Mouse (Mus musculus) right cerebral cortex, adult 18-20 months (tissue): ENCODE results near the gene Nmral1.
"Not testable (repeated sequence)": the region's sequence is repeated elsewhere in the genome, so short reads cannot be mapped to it uniquely, and the experiment has no call there.

Source experiments
- DNase-seq: peaks from one replicate; pipeline ENCODE4 v3.0.0; 2022; ENCODE audit warnings: mixed read lengths

Nmral1 gene

GRCm38 (mm10) chr16:4718753-4719518 is at the start of gene Nmral1:
Gene Nmral1, minus strand, starts transcription at chr16:4719356.
- peak; percentile 56 for DNase-seq

- no peak for DNase-seq
These were observed 49.6 kb upstream of the Nmral1 start for GRCm38 (mm10) chr16:4768719-4769118.

GRCm38 (mm10) chr16:4767012-4767790 is 48.0 kb upstream of the Nmral1 start:
- no peak for DNase-seq

GRCm38 (mm10) chr16:4765852-4766251 is 46.7 kb upstream of the Nmral1 start:
- DNase-seq, result no peak

DNA sequence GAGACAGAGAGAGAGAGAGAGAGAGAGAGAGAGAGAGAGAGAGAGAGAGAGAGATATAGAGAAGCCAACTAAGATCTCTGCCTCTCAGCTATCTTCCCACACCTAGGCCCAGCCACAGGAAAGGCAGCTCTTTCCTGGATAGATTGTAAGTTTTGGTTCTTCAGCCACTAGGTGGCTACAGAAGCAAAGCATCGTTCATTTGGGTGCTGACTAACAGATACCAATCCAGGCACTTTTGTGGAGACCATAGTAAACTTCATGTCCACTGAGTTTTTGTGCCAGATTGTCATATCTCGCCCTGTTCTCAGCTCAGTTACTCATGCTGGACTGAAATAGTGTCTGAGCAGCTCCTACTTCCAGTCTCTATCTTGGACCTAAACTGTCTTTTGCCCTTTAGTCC is 44.1 kb upstream of the Nmral1 start:
- DNase-seq, result peak; percentile 62

DNA sequence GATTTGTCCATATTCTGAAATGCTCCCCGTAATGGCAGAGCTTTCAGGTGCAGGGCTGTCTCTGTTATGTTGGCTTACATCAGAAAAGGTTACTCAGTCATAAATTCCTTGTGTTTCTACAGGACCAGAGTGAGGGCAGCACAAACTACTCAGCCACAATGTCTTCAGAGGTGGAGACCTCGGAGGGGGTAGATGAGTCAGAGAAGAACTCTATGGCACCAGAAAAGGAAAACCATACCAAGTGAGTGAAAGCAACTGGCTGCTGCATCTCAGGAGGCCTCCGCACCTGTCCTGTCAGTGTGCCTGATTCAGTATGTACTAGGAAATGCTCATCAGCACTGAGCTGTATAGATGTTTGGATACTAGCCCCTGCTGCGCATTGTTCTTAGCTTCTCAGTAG is 43.3 kb upstream of the Nmral1 start:
- DNase-seq, result no peak

DNA sequence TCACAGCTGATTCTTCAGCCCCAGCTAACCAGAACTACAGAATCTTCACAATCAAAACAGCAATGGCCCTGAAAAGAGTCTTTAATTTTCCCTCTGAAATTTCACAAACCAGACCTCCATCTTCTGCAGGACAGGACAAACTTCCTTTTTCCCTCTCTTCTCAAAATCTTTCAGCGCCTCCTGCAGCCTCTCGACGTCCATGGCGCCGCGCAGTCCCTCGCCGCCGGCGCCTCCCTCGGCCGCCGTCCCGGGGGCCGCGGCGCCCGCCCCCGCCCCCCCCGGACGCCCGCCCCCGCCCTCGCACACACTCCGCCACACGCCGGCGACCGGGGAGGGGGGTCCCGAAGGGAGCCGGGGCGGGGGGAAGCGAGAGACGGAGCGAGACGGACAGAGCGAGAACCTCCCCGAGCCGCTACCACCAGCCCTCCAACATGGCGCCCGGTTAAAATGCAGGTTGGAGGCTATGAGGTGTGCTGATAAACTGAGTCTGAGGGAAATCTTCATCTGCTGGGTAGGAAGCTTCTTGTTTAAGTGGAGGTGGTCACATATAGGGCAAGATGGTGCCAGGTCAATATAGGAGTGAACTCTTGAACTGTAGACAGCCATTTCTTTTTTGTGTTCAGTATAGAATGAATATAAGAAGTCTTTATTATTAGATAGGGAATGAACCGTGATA is 37.6 kb upstream of the Nmral1 start:
- DNase-seq, result not testable (repeated sequence)

GRCm38 (mm10) chr16:4754045-4754444 is 34.9 kb upstream of the Nmral1 start:
- DNase-seq, result no peak

GRCm38 (mm10) chr16:4752155-4752554 is 33.0 kb upstream of the Nmral1 start:
- no peak for DNase-seq

- no peak for DNase-seq
These were observed 23.0 kb upstream of the Nmral1 start for GRCm38 (mm10) chr16:4742186-4742585.

DNA sequence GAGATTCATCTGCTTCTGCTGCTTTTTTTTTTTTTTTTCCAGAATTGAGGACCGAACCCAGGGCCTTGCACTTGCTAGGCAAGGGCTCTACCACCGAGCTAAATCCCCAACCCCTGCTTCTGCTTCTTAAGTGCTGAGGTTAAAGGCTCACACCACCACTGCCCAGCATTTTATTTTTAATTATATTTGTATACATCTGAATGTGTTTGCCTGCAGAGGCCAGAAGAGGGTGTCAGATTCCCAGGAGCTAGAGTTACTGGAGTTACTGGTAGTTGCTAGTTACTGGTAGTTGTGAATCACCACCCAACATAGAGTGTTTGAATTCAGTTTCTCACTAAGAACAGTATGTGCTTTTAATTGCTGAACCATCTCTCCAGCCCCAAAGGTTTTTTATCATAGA is 20.8 kb upstream of the Nmral1 start:
- DNase-seq, result no peak

DNA sequence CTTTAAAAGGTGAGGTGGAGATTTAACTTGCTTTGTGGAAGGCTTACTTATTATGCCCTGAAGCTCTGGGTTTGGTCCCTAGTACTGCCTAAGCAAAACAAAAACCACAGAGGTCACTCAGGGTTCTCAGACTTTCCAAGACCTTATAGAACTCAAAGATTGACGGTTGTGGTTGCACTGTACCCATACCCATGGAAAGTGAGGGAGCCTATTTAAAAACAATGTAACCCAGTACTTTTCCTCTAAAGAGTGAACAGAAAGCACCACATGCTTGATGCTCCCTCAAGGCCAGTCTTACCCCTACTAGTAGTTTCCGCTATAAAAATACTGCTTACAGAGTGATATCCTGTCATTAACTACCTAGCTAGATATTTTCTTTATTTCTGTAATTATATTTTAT is 17.1 kb upstream of the Nmral1 start:
- DNase-seq, result no peak

- DNase-seq, result no peak
These were observed 11.7 kb upstream of the Nmral1 start for GRCm38 (mm10) chr16:4730776-4731358.

- DNase-seq, result no peak
These were observed 8.8 kb upstream of the Nmral1 start for GRCm38 (mm10) chr16:4727963-4728362.

DNA sequence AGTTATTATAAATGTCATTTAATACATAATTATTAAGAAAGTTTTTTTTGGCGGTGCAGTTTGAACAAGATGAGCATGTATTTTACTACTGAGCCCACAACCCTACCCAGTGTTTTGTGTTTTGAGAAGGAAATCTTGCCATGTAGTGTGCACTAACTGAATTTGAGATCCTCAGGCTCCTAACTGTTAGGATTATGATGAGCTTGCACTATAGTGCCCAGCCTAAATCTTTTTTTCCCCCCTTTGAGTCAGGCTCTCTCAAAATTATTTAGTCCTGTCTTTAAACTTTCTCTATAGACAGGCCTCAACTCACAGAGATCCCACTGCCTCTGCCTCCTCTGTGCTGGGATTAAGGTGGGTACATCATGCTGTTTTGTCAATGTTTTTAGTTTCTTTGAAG is 8.4 kb upstream of the Nmral1 start:
- no peak for DNase-seq

DNA sequence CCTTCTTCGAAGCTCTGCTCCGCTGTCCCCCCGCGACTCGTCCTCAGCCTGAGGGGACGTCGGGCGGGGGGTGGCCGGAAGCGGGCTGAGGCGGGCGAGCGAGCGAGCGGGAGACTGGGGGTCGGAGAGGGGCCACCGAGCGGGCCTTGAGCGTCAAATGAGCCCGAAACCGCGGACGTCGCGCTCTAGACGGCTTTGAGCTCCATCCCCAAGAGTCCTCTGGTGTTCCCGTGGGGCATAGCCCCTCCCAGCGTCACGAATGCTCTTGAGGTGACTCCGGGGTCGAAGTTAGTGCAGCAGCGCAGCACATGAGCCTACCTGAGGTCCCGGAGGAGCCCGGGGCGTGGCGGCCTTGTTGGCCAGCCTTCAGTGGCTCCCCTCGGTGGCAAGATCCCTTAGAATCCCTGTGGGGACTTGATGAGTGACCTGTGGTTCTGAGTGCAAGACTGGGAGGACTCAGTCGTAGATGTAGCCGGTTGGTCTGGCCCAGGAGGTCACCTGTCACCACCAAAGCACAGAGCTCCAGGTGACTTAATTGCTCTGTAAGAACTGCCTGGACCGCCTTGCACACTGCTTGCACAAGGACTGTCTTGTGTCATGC is 7.5 kb upstream of the Nmral1 start:
- peak; percentile 24 for DNase-seq

DNA sequence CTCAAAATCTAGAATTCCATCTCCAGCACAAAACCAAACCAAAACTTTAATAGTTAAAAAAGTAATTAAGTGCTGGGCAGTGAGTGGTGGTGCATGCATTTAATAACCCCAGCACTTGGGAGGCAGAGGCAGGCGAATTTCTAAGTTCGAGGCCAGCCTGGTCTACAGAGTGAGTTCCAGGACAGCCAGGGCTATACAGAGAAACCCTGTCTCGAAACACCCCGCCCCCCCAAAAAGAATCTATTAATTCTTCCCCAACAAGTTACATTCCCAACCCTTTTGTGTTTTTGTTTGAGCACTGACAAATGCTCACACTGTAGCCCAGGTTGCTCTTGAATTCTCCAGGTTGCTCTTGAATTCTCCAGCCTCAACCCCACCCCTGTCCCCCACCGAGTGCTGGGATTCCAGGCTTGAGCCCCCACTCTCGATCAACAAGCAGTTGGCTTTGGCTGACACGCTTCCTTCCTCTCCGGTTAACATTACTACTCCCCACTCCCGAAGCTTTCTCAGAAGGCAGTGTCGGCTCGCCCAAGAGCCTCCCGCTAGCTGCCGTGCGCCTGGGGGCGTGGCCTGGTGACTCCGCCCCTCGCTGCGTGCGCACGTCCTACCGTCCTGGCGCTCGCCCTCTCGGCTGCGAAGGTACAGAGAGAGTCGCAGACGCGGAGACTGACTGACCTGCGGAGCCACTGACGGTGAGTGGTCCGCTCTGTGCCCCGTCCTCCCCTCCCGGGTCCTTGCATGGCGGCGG is 6.8 kb upstream of the Nmral1 start, which contains the start of gene Hmox2:
Hmox2 (plus strand) TSS at position 582 of the 748 bp plus-strand sequence.
- peak; percentile 93 for DNase-seq

- DNase-seq, result no peak
These were observed 6.1 kb upstream of the Nmral1 start for GRCm38 (mm10) chr16:4725266-4725665.

- DNase-seq, result no peak
These were observed 3.7 kb upstream of the Nmral1 start for GRCm38 (mm10) chr16:4722915-4723209.

- DNase-seq, result no peak
These were observed 3.2 kb upstream of the Nmral1 start for GRCm38 (mm10) chr16:4722128-4722914.

GRCm38 (mm10) chr16:4717866-4718265 is 1.3 kb downstream of the Nmral1 start:
- no peak for DNase-seq
